ENCODE assay signal across 8 mouse cellular contexts in genomic region chr6:124919695-124920317, GRCm38 (mm10). TPM values are rescaled to one million over a fixed set of nuclear protein-coding genes. Genes with fewer than 3 reads are reported as not detected.
DNase-seq lines count a peak whose midpoint lies in the region; ATAC-seq and TF ChIP-seq lines count a peak whose summit lies in the region.

TSS of gene Ptms (minus strand) at chr6:124920103.

- no peak for TF ChIP-seq CTCF in Patski (IDR thresholded peaks at IDR 0.05)

- H3K9ac ChIP-seq in hindbrain, embryonic 15.5 days: peak within 1 kb of the TSS; percentile 56

- peaks cover 50% of the 10 kb centered on the region for H3K4me1 ChIP-seq in hindbrain, embryonic 15.5 days (replicated peaks)

- POLR2A ChIA-PET in Patski (lab: Charles Lee): interaction anchor here (0.6 to 7.0 kb wide), 4 partner anchors 10 to 68 kb away, joined by 3 to 59 read pairs (median 6); partner anchors contain the start of gene Mlf2

- peak within 1 kb of the TSS; percentile 98 for H3K4me2 ChIP-seq in hindbrain, embryonic 15.5 days

- H3K27me3 ChIP-seq in Patski: no peaks in the 10 kb centered on the region
- H3K27me3 ChIP-seq in hindbrain, embryonic 15.5 days: no peaks in the 10 kb centered on the region

- in situ Hi-C loops in Patski (cut with MboI; ENCODE audit: low pct_unique_long_range_greater_than_20kb): no loop called here

- H3K36me3 ChIP-seq in hindbrain, embryonic 15.5 days: no peaks in the 10 kb centered on the region

- peak; percentile 95 for DNase-seq in Patski (ENCODE audit: low read depth, low spot score)
- DNase-seq in cerebellum, postnatal 36 days: peak; percentile 97 to 98
- DNase-seq in gastrocnemius, adult 18-20 months (ENCODE audit: low spot score): peak; percentile 93
- peak; percentile 91 to 93 for DNase-seq in layer of hippocampus, postnatal 36 days
- peak; percentile 98 for DNase-seq in lung, postnatal 25 days (ENCODE audit: low spot score)
- DNase-seq in retina, embryonic 14.5 days (ENCODE audit: low spot score): peak; percentile 94
- DNase-seq in urinary bladder, postnatal 25 days (ENCODE audit: low spot score): peak; percentile 79

- peak; percentile 73 for ATAC-seq in Patski
- peak; percentile 90 for ATAC-seq in hindbrain, embryonic 15.5 days (ENCODE audit: low FRiP score, low read depth)

- CTCF ChIA-PET in Patski (lab: Charles Lee): interaction anchor here (1.5 kb wide), 1 partner anchor 16 kb away, joined by 3 read pairs; no protein-coding TSS in a partner anchor

- peak within 1 kb of the TSS; percentile 100 for H3K27ac ChIP-seq in hindbrain, embryonic 15.5 days (replicated peaks)

- WGBS in hindbrain, embryonic 15.5 days: 1% methylated on average over 13 of the region's 13 CpGs

- no peaks in the 10 kb centered on the region for H3K9me3 ChIP-seq in hindbrain, embryonic 15.5 days

- peak within 1 kb of the TSS; percentile 94 for H3K4me3 ChIP-seq in hindbrain, embryonic 15.5 days

RNA-seq across cellular contexts. Expression of gene Ptms, which starts in this region (rescaled TPM):
- polyA plus RNA-seq in Patski (2021): 850 TPM
- 100 to 1,000 TPM in 1 of 2 experiments, 10 to 100 TPM in 1; 64.3 to 105 TPM for total RNA-seq in gastrocnemius, adult 18-20 months (2021)
- polyA plus RNA-seq in hindbrain, embryonic 15.5 days (2015; fragmentation: Nextera tagmentation; extraction: Ambion mirVana): 766 and 864 TPM in 2 replicates
- total RNA-seq in layer of hippocampus, postnatal 36 days (2021): 1,000 to 10,000 TPM; 1,023 to 1,087 TPM

Comparison
In these comparisons a context has a peak if more than half of its experiments do, and no peak if none do; other contexts are left out.
1. Peak in every context shown above with its lines: DNase-seq, ATAC-seq, H3K4me3 ChIP-seq and H3K27ac ChIP-seq.
2. RNA of gene Ptms (total RNA-seq): 1,023 to 1,087 TPM in layer of hippocampus, postnatal 36 days; 64.3 to 105 TPM in gastrocnemius, adult 18-20 months; every median in the first group is over 4 times any median in the second.